Comparison of ENCODE assay signal across 8 mouse cellular contexts in genomic region chr3:38255674-38256073, GRCm38 (mm10).
DNase-seq lines count a peak whose midpoint lies in the region; ATAC-seq and TF ChIP-seq lines count a peak whose summit lies in the region.

No protein-coding gene starts in this region.

- peak; percentile 71; the same call in 1 of the 2 replicates for ATAC-seq in forebrain, embryonic 12.5 days (ENCODE audit: low FRiP score)
- peak; percentile 57; the same call in 1 of the 2 replicates for ATAC-seq in hindbrain, postnatal 0 days
- ATAC-seq in limb, embryonic 14.5 days (ENCODE audit: low FRiP score, low read depth), result no peak; the same call in 1 of the 2 replicates

- 7% methylated on average over 2 of the region's 2 CpGs for WGBS in forebrain, embryonic 12.5 days
- 10% methylated on average over 2 of the region's 2 CpGs for WGBS in hindbrain, postnatal 0 days
- 12% methylated on average over 2 of the region's 2 CpGs for WGBS in limb, embryonic 14.5 days

- H3K9ac ChIP-seq in forebrain, embryonic 12.5 days, result no peak overlapping the region
- no peak overlapping the region for H3K9ac ChIP-seq in hindbrain, postnatal 0 days (replicated peaks; ENCODE audit: low read length)
- no peak overlapping the region for H3K9ac ChIP-seq in limb, embryonic 14.5 days (ENCODE audit: low read depth, low read length, severe bottlenecking)

- no peak overlapping the region for H3K4me3 ChIP-seq in forebrain, embryonic 12.5 days (replicated peaks)
- no peak overlapping the region for H3K4me3 ChIP-seq in hindbrain, postnatal 0 days (ENCODE audit: low read length)
- no peak overlapping the region for H3K4me3 ChIP-seq in limb, embryonic 14.5 days (replicated peaks; ENCODE audit: low read length)

- peak; percentile 82 for TF ChIP-seq CTCF in hindbrain, postnatal 0 days (IDR thresholded peaks at IDR 0.05; ENCODE audit: low read depth)

- H3K9me3 ChIP-seq in forebrain, embryonic 12.5 days, result no peaks in the 10 kb centered on the region
- no peaks in the 10 kb centered on the region for H3K9me3 ChIP-seq in hindbrain, postnatal 0 days (ENCODE audit: low read length)
- H3K9me3 ChIP-seq in limb, embryonic 14.5 days (ENCODE audit: control insufficient read depth, low read length), result peaks cover 6% of the 10 kb centered on the region; the same call in 1 of the 2 replicates

- H3K27me3 ChIP-seq in forebrain, embryonic 12.5 days, result no peaks in the 10 kb centered on the region
- H3K27me3 ChIP-seq in hindbrain, postnatal 0 days (ENCODE audit: insufficient read depth, low read length), result no peaks in the 10 kb centered on the region
- H3K27me3 ChIP-seq in limb, embryonic 14.5 days (ENCODE audit: control insufficient read depth, insufficient read depth, low read length), result no peaks in the 10 kb centered on the region

- peaks cover 10% of the 10 kb centered on the region; the same call in 1 of the 2 replicates for H3K4me1 ChIP-seq in forebrain, embryonic 12.5 days
- H3K4me1 ChIP-seq in hindbrain, postnatal 0 days (ENCODE audit: insufficient read depth, low read length), result no peaks in the 10 kb centered on the region
- peaks cover 12% of the 10 kb centered on the region for H3K4me1 ChIP-seq in limb, embryonic 14.5 days (ENCODE audit: control insufficient read depth, insufficient read depth, low read length)

- H3K36me3 ChIP-seq in forebrain, embryonic 12.5 days (replicated peaks), result no peaks in the 10 kb centered on the region
- no peaks in the 10 kb centered on the region for H3K36me3 ChIP-seq in hindbrain, postnatal 0 days (ENCODE audit: insufficient read depth, low read length)
- H3K36me3 ChIP-seq in limb, embryonic 14.5 days (ENCODE audit: control insufficient read depth, insufficient read depth, low read length), result no peaks in the 10 kb centered on the region

- TF ChIP-seq POLR2A in limb, embryonic 14.5 days (IDR thresholded peaks at IDR 0.05; ENCODE audit: borderline replicate concordance, extremely low read depth, insufficient read depth, insufficient read length), result no peak

- H3K4me2 ChIP-seq in forebrain, embryonic 12.5 days, result no peak overlapping the region
- H3K4me2 ChIP-seq in hindbrain, postnatal 0 days (ENCODE audit: low read depth, low read length), result no peak overlapping the region
- H3K4me2 ChIP-seq in limb, embryonic 14.5 days (replicated peaks; ENCODE audit: low read depth, low read length, severe bottlenecking), result no peak overlapping the region

- H3K27ac ChIP-seq in forebrain, embryonic 12.5 days, result no peak overlapping the region
- no peak overlapping the region for H3K27ac ChIP-seq in hindbrain, postnatal 0 days
- H3K27ac ChIP-seq in limb, embryonic 14.5 days (replicated peaks; ENCODE audit: low read depth, low read length), result no peak overlapping the region

- peak; percentile 42 for DNase-seq in urinary bladder, postnatal 14 days (ENCODE audit: low spot score)
- DNase-seq in urinary bladder, postnatal 10 days (ENCODE audit: low spot score), result no peak
- DNase-seq in brain, adult 2 months (ENCODE audit: low read depth, low spot score), result peak; percentile 78
- DNase-seq in hindbrain, postnatal 0 days (ENCODE audit: low spot score), result peak; percentile 82
- DNase-seq in limb, embryonic 14.5 days (ENCODE audit: low spot score), result peak; percentile 61
- DNase-seq in right cerebral cortex, postnatal 10 days (ENCODE audit: low spot score in 2 of 2), result peak; percentile 59 to 63
- DNase-seq in ovary, postnatal 10 days (ENCODE audit: low spot score), result no peak

Comparison
In these comparisons a context has a peak if more than half of its experiments do, and no peak if none do; other contexts are left out.
1. DNase-seq: peak in urinary bladder, postnatal 14 days (single experiment), brain, adult 2 months (single experiment), hindbrain, postnatal 0 days (single experiment), limb, embryonic 14.5 days (single experiment) and right cerebral cortex, postnatal 10 days (2 of 2); none in urinary bladder, postnatal 10 days (single experiment) and ovary, postnatal 10 days (single experiment).